Mouse (Mus musculus): ENCODE data around the gene Agbl1. TPM values are rescaled to one million over a fixed set of nuclear protein-coding genes. Genes with fewer than 3 reads are reported as not detected.

Agbl1 gene
- polyA plus RNA-seq, 1 experiment from 2014 or later: 0.09 TPM

DNA sequence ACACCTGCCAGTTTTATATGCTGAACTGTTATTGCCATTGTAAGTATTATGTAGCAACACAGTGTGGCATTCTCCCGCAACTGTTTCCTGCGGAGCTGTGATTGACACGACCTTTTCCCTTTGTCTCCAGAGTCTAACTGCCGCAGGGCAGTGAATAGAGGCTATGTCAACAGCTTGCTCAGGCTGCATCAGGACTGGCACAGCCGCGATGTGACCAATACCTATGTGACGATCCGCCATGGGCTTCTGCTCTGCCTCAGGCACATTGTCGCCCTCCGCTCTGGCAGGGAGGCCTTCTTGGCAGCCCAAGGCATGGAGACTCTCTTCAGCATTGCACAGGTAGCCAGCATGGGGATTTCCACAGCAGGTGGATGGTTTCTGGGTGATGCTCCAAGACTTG lies 179.3 kb downstream of the Agbl1 start:
- 81% methylated on average over 10 of the region's 10 CpGs for WGBS
- DNase-seq (ENCODE audit: low spot score): no peak
- 0 out of 2 replicates have a peak, but pooled peaks cover 10% of the 10 kb centered on the region for H3K4me1 ChIP-seq
- H3K27me3 ChIP-seq (ENCODE audit: insufficient read depth, poor library complexity, severe bottlenecking): no peaks in the 10 kb centered on the region
- no peak overlapping the region for H3K27ac ChIP-seq
- H3K9me3 ChIP-seq: no peaks in the 10 kb centered on the region
- H3K36me3 ChIP-seq: no peaks in the 10 kb centered on the region
- no peak overlapping the region for H3K4me3 ChIP-seq

- Histone ChIP-seq H3K9me3 (no peaks in the 10 kb centered on the region), H3K36me3 (no peaks in the 10 kb centered on the region), H3K4me3 (0 out of 2 replicates have a peak overlapping the region, but pooled peaks have one; percentile 12), H3K27ac (no peak overlapping the region), H3K4me1 (0 out of 2 replicates have a peak, but pooled peaks cover 10% of the 10 kb centered on the region), H3K27me3 (ENCODE audit: insufficient read depth, poor library complexity, severe bottlenecking) (no peaks in the 10 kb centered on the region)
- DNase-seq (ENCODE audit: low spot score): no peak
- 48% methylated on average over 9 of the region's 9 CpGs for WGBS
Measured at GRCm38 (mm10) chr7:76410403-76411180, 180.9 kb downstream of the Agbl1 start.

GRCm38 (mm10) chr7:76411933-76412587 lies 182.4 kb downstream of the Agbl1 start:
- Histone ChIP-seq H3K36me3 (no peaks in the 10 kb centered on the region), H3K27me3 (ENCODE audit: insufficient read depth, poor library complexity, severe bottlenecking) (no peaks in the 10 kb centered on the region), H3K4me1 (0 out of 2 replicates have a peak, but pooled peaks cover 10% of the 10 kb centered on the region), H3K27ac (no peak overlapping the region), H3K4me3 (no peak overlapping the region), H3K9me3 (no peaks in the 10 kb centered on the region)
- 82% methylated on average over 4 of the region's 4 CpGs for WGBS
- no peak for DNase-seq (ENCODE audit: low spot score)

GRCm38 (mm10) chr7:76416084-76416597 lies 186.5 kb downstream of the Agbl1 start:
- 64% methylated on average over 3 of the region's 3 CpGs for WGBS
- Histone ChIP-seq H3K4me3 (no peak overlapping the region), H3K36me3 (no peaks in the 10 kb centered on the region)

GRCm38 (mm10) chr7:76438581-76438980 lies 208.9 kb downstream of the Agbl1 start:
- no peak overlapping the region for H3K27ac ChIP-seq

More at GRCm38 (mm10) chr7:76416084-76416597, 186.5 kb downstream of the Agbl1 start:
- DNase-seq (ENCODE audit: low spot score): no peak
- Histone ChIP-seq H3K9me3 (no peaks in the 10 kb centered on the region), H3K4me1 (0 out of 2 replicates have a peak, but pooled peaks cover under 1% of the 10 kb centered on the region), H3K27ac (no peak overlapping the region), H3K27me3 (ENCODE audit: insufficient read depth, poor library complexity, severe bottlenecking) (no peaks in the 10 kb centered on the region)

DNA sequence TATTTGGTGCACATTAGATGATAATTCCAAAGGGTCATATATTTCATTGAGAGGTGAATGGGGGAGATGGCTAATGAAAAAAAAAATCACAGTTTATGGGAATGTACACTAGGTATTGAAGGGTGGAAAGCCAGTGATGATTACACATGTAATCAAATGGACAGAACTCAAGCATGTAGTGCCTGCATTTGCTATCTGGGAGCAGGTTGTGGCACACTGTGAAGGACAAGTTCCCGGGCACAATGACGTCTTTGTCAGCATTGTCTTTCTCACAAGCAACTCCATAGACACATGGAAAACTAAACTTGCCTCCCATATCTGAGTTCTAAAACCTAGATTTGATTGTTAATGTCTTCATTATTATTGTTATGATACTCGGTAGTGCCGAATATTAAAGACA lies 209.3 kb downstream of the Agbl1 start:
- 78% methylated on average over 4 of the region's 4 CpGs for WGBS
- H3K9me3 ChIP-seq: no peaks in the 10 kb centered on the region
- H3K4me3 ChIP-seq: no peak overlapping the region
- H3K4me1 ChIP-seq: no peaks in the 10 kb centered on the region
- no peaks in the 10 kb centered on the region for H3K27me3 ChIP-seq (ENCODE audit: insufficient read depth, poor library complexity, severe bottlenecking)
- no peak for DNase-seq (ENCODE audit: low spot score)
- H3K27ac ChIP-seq: no peak overlapping the region
- no peaks in the 10 kb centered on the region for H3K36me3 ChIP-seq

More at GRCm38 (mm10) chr7:76438581-76438980, 208.9 kb downstream of the Agbl1 start:
- Histone ChIP-seq H3K4me1 (no peaks in the 10 kb centered on the region), H3K27me3 (ENCODE audit: insufficient read depth, poor library complexity, severe bottlenecking) (no peaks in the 10 kb centered on the region), H3K9me3 (no peaks in the 10 kb centered on the region), H3K4me3 (no peak overlapping the region), H3K36me3 (no peaks in the 10 kb centered on the region)
- DNase-seq (ENCODE audit: low spot score): no peak

DNA sequence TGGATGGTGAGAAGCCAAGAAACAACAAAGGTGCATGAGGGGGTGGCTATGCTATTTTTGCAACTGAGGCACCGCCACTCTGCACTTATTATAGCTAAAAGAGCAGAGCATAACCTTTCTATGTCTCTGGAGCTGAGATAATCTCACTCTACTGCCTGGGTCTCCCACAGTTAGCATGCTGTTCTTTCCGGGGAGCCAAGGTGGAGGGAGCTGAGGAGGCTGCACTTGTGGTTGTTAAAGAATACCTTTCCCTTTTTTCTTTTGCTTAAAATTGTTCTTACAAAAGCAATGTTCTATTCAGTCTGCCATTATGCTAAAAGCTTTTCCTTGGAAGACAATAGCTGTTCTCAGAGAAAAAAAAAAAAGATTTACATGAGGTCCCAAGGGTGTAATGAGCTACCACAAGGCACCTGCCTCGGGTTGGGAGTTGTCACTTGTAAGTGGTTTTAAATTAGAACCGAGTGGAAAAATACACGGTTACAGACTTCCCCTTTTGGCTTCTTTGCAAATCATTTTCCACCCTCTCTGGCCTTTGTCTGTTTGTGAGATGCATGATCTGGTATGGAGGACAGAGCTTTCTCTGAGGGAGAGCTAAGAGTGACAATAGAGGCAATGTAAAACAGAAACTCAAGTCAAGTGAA lies 232.8 kb downstream of the Agbl1 start:
- no peaks in the 10 kb centered on the region for H3K36me3 ChIP-seq
- no peak for DNase-seq (ENCODE audit: low spot score)
- 62% methylated on average over 5 of the region's 5 CpGs for WGBS
- no peaks in the 10 kb centered on the region for H3K27me3 ChIP-seq (ENCODE audit: insufficient read depth, poor library complexity, severe bottlenecking)
- H3K4me3 ChIP-seq: no peak overlapping the region
- no peak overlapping the region for H3K27ac ChIP-seq
- H3K4me1 ChIP-seq: no peaks in the 10 kb centered on the region
- H3K9me3 ChIP-seq: no peaks in the 10 kb centered on the region

DNA sequence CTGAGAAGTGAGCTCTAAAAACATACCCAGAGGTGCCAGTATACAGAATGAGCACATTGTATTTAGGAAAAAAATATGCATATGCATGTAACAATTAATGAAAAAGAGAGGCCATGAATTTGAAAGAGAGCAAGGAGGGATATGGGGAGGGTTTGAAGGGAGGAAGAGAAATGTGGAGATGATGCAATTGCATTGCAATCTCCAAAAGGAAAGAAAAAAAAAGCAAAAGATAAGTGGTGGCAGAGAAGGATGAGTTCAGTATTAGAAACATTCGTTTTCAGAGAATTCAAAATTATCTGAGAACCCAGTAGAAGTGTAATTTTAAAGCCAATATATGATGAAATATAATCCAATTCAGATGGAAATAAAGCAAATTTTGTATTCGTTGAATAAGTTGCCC lies 236.7 kb downstream of the Agbl1 start:
- Histone ChIP-seq H3K9me3 (no peaks in the 10 kb centered on the region), H3K4me3 (no peak overlapping the region), H3K4me1 (no peaks in the 10 kb centered on the region), H3K36me3 (no peaks in the 10 kb centered on the region), H3K27me3 (ENCODE audit: insufficient read depth, poor library complexity, severe bottlenecking) (no peaks in the 10 kb centered on the region), H3K27ac (no peak overlapping the region)
- WGBS: 62% methylated on average over 2 of the region's 2 CpGs
- no peak for DNase-seq (ENCODE audit: low spot score)

GRCm38 (mm10) chr7:76474233-76474632 lies 244.5 kb downstream of the Agbl1 start:
- Histone ChIP-seq H3K36me3 (no peaks in the 10 kb centered on the region), H3K27me3 (ENCODE audit: insufficient read depth, poor library complexity, severe bottlenecking) (no peaks in the 10 kb centered on the region), H3K4me3 (no peak overlapping the region), H3K27ac (no peak overlapping the region), H3K4me1 (no peaks in the 10 kb centered on the region), H3K9me3 (no peaks in the 10 kb centered on the region)
- WGBS: 61% methylated on average over 6 of the region's 6 CpGs
- DNase-seq (ENCODE audit: low spot score): no peak

- no peak for DNase-seq (ENCODE audit: low spot score)
- no peaks in the 10 kb centered on the region for H3K27me3 ChIP-seq (ENCODE audit: insufficient read depth, poor library complexity, severe bottlenecking)
- H3K9me3 ChIP-seq: no peaks in the 10 kb centered on the region
- no peak overlapping the region for H3K4me3 ChIP-seq
- H3K36me3 ChIP-seq: no peaks in the 10 kb centered on the region
- no peaks in the 10 kb centered on the region for H3K4me1 ChIP-seq
- no peak overlapping the region for H3K27ac ChIP-seq
- WGBS: 73% methylated on average over 2 of the region's 2 CpGs
Measured at GRCm38 (mm10) chr7:76485546-76485945, 255.9 kb downstream of the Agbl1 start.

DNA sequence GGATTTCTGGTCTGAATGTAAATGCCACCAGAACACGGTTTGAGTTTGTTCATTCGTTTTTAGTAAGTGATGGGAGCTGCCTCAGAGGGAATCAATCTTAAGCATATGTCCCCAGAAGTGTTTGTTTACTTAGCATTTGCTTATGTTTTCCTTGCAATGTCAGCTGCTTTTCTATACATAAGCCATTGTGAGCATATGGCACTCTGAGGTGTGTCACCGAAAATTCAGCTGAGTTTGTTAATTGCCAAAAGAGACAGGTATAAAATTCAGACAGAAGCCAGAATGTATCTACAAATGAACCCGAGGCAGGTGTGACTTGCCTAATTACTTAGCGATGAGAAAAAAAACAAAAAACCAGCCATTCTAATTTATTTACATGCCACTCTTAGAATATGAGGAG lies 257.8 kb downstream of the Agbl1 start:
- Histone ChIP-seq H3K27me3 (ENCODE audit: insufficient read depth, poor library complexity, severe bottlenecking) (no peaks in the 10 kb centered on the region), H3K4me1 (no peaks in the 10 kb centered on the region), H3K36me3 (no peaks in the 10 kb centered on the region), H3K27ac (no peak overlapping the region), H3K9me3 (no peaks in the 10 kb centered on the region), H3K4me3 (no peak overlapping the region)
- DNase-seq (ENCODE audit: low spot score): no peak
- WGBS: 81% methylated on average over 5 of the region's 5 CpGs

DNA sequence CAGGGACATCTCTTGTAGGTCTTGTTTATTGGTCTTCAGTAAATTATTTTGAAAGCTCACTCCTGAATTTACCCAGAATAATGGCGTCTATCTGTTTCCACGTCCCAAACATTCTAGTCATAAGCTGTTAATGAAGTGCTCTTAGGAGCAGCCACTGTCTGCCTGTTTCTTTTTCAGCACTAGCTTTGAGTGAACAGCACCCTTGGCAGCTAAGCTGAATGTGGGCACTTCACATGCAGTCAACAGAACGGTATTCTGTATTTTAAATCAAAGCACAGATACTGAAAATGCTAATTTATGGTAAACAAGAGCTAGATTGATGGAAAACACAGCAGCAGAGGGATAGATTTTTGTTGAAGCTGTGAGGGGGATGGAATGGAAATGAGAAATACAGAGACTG lies 294.6 kb downstream of the Agbl1 start:
- Histone ChIP-seq H3K4me1 (no peaks in the 10 kb centered on the region), H3K4me3 (no peak overlapping the region), H3K36me3 (no peaks in the 10 kb centered on the region), H3K27me3 (ENCODE audit: insufficient read depth, poor library complexity, severe bottlenecking) (no peaks in the 10 kb centered on the region), H3K27ac (no peak overlapping the region), H3K9me3 (no peaks in the 10 kb centered on the region)
- WGBS: 30% methylated on average over 3 of the region's 3 CpGs
- no peak for DNase-seq (ENCODE audit: low spot score)

- Histone ChIP-seq H3K27me3 (ENCODE audit: insufficient read depth, poor library complexity, severe bottlenecking) (no peaks in the 10 kb centered on the region), H3K36me3 (no peaks in the 10 kb centered on the region), H3K4me1 (no peaks in the 10 kb centered on the region), H3K9me3 (no peaks in the 10 kb centered on the region), H3K27ac (no peak overlapping the region), H3K4me3 (no peak overlapping the region)
- WGBS: 78% methylated on average over 2 of the region's 2 CpGs
- DNase-seq (ENCODE audit: low spot score): no peak
Measured at GRCm38 (mm10) chr7:76546456-76546855, 316.8 kb downstream of the Agbl1 start.

Data from heart, embryonic 10.5 days (tissue).